ENCODE assay signal across 9 mouse cellular contexts in genomic region chr8:117562445-117563014, GRCm38 (mm10).
DNase-seq lines count a peak whose midpoint lies in the region; ATAC-seq lines count a peak whose summit lies in the region.
"Had no signal": no experiment of that assay in that cellular context is flagged by ENCODE, and none has a peak within 500 bp of the region (broad histone marks: within the 10 kb centered on the region; RNA-seq: fewer than 3 reads in every experiment).

No protein-coding gene starts in this region.

- H3K4me2 ChIP-seq in heart, embryonic 13.5 days: peak overlapping the region; percentile 61
- H3K4me2 ChIP-seq in hindbrain, embryonic 14.5 days (replicated peaks): 0 out of 2 replicates have a peak overlapping the region, but pooled peaks have one; percentile 28

- H3K4me1 ChIP-seq in heart, embryonic 13.5 days: peaks cover 11% of the 10 kb centered on the region
- H3K4me1 ChIP-seq in hindbrain, embryonic 14.5 days (replicated peaks; ENCODE audit: control insufficient read depth, insufficient read depth, low read length): no peaks in the 10 kb centered on the region

- peak overlapping the region; percentile 24 for H3K4me3 ChIP-seq in heart, embryonic 13.5 days
- no peak overlapping the region for H3K4me3 ChIP-seq in hindbrain, embryonic 14.5 days (replicated peaks; ENCODE audit: low read length)

- ATAC-seq in heart, embryonic 13.5 days (ENCODE audit: extremely low read depth, insufficient number of reproducible peaks, low FRiP score, low TSS enrichment): no peak
- no peak for ATAC-seq in hindbrain, embryonic 14.5 days (ENCODE audit: low FRiP score)
- peak; percentile 51 for ATAC-seq in megakaryocyte progenitor cell, adult 5-6 weeks (replicated peaks; ENCODE audit: poor library complexity)
- ATAC-seq in erythroid progenitor cell, adult 5-6 weeks (replicated peaks; ENCODE audit: low FRiP score, poor library complexity, severe bottlenecking): no peak

- WGBS in heart, embryonic 13.5 days: 28% methylated on average over 16 of the region's 16 CpGs
- WGBS in hindbrain, embryonic 14.5 days: 30% methylated on average over 16 of the region's 16 CpGs

- H3K27ac ChIP-seq in heart, embryonic 13.5 days (replicated peaks): no peak overlapping the region
- H3K27ac ChIP-seq in hindbrain, embryonic 14.5 days: no peak overlapping the region

- peaks cover 27% of the 10 kb centered on the region for H3K27me3 ChIP-seq in heart, embryonic 13.5 days (replicated peaks)
- H3K27me3 ChIP-seq in hindbrain, embryonic 14.5 days (ENCODE audit: control insufficient read depth, insufficient read depth, low read length): 0 out of 2 replicates have a peak, but pooled peaks cover 2% of the 10 kb centered on the region

- H3K9me3 ChIP-seq in heart, embryonic 13.5 days: no peaks in the 10 kb centered on the region
- no peaks in the 10 kb centered on the region for H3K9me3 ChIP-seq in hindbrain, embryonic 14.5 days (ENCODE audit: control insufficient read depth, low read length)

- H3K9ac ChIP-seq in heart, embryonic 13.5 days: no peak overlapping the region
- H3K9ac ChIP-seq in hindbrain, embryonic 14.5 days: no peak overlapping the region

- no peak for DNase-seq in heart, adult 8-10 months (ENCODE audit: low spot score)
- peak; percentile 74 for DNase-seq in R1 (ENCODE audit: low read depth, low spot score)
- DNase-seq in hindbrain, embryonic 14.5 days (ENCODE audit: low spot score): no peak
- DNase-seq in Muller cell, postnatal 12 days (ENCODE audit: inconsistent ontology term): no peak
- DNase-seq in layer of hippocampus, adult 18-20 months (ENCODE audit: low spot score in 2 of 2): no peak
- DNase-seq: heart, postnatal 4 days had no signal

- H3K36me3 ChIP-seq in heart, embryonic 13.5 days: no peaks in the 10 kb centered on the region
- no peaks in the 10 kb centered on the region for H3K36me3 ChIP-seq in hindbrain, embryonic 14.5 days (replicated peaks; ENCODE audit: control insufficient read depth, insufficient read depth)
